Mouse (Mus musculus): ENCODE measurements at regions not wholly inside any gene's neighbourhood (a gene's known extent, or its start where the extent isn't known, plus 50 kb on each side); places are given as distances from the start of the nearest gene placed in this dataset.

- WGBS = 91% methylated on average over 1 of the region's 1 CpGs
- Histone ChIP-seq H3K27me3 (replicated peaks; ENCODE audit: control insufficient read depth, insufficient read depth, low read length) (no peaks in the 10 kb centered on the region), H3K27ac (ENCODE audit: low read depth, low read length) (no peak overlapping the region), H3K4me2 (ENCODE audit: low read length) (no peak overlapping the region), H3K36me3 (ENCODE audit: control insufficient read depth, insufficient read depth, low read length) (no peaks in the 10 kb centered on the region), H3K4me1 (ENCODE audit: control insufficient read depth, insufficient read depth, low read length) (no peaks in the 10 kb centered on the region), H3K4me3 (ENCODE audit: low read depth, low read length) (no peak overlapping the region), H3K9me3 (replicated peaks; ENCODE audit: control insufficient read depth, low read length) (no peaks in the 10 kb centered on the region), H3K9ac (ENCODE audit: low read length) (no peak overlapping the region)
- peak; percentile 30 for DNase-seq (ENCODE audit: low spot score)
- no peak for ATAC-seq
These were observed 1080.6 kb upstream of the Gm8797 start for GRCm38 (mm10) chr3:4669971-4670370.

GRCm38 (mm10) chr3:4689506-4689905 is 1061.1 kb upstream of the Gm8797 start:
- H3K4me1 ChIP-seq (ENCODE audit: control insufficient read depth, insufficient read depth, low read length) = no peaks in the 10 kb centered on the region
- DNase-seq (ENCODE audit: low spot score) (no peak), ATAC-seq (no peak)
- 70% methylated on average over 1 of the region's 1 CpGs for WGBS
- H3K27me3 ChIP-seq (replicated peaks; ENCODE audit: control insufficient read depth, insufficient read depth, low read length) = no peaks in the 10 kb centered on the region
- no peak overlapping the region for H3K4me2 ChIP-seq (ENCODE audit: low read length)
- no peak overlapping the region for H3K9ac ChIP-seq (ENCODE audit: low read length)
- H3K27ac ChIP-seq (ENCODE audit: low read depth, low read length) = no peak overlapping the region
- no peaks in the 10 kb centered on the region for H3K36me3 ChIP-seq (ENCODE audit: control insufficient read depth, insufficient read depth, low read length)
- no peak overlapping the region for H3K4me3 ChIP-seq (ENCODE audit: low read depth, low read length)
- no peaks in the 10 kb centered on the region for H3K9me3 ChIP-seq (replicated peaks; ENCODE audit: control insufficient read depth, low read length)

Measured in forebrain, embryonic 14.5 days (tissue).